Mouse (Mus musculus) C2C12 (cell line): ENCODE results near the gene Slc25a48. TPM values are rescaled to one million over a fixed set of nuclear protein-coding genes. Genes with fewer than 3 reads are reported as not detected.
A peak's percentile ranks its signal among the peaks of the same experiment; 100 is the strongest.

Experiments
- H3K27me3 ChIP-seq: one replicate; pipeline ENCODE4 v1.6.1; 2011; ENCODE audit not compliant: control insufficient read depth, insufficient read depth, insufficient read length
- H3K36me3 ChIP-seq: one replicate; pipeline ENCODE4 v1.6.1; 2011; ENCODE audit not compliant: control insufficient read depth, insufficient read depth
- H3K4me3 ChIP-seq: one replicate; pipeline ENCODE4 v1.5.1; 2011; ENCODE audit warnings: mild to moderate bottlenecking, control low read depth; ENCODE audit not compliant: poor library complexity, insufficient read depth, severe bottlenecking
- H3K79me2 ChIP-seq: one replicate; pipeline ENCODE4 v1.6.1; 2011; ENCODE audit not compliant: control insufficient read depth, insufficient read depth
- H3K79me3 ChIP-seq: one replicate; pipeline ENCODE4 v1.6.1; 2011; ENCODE audit warnings: low read depth, control low read depth
- H3ac ChIP-seq: one replicate; pipeline ENCODE3; 2011; ENCODE audit warnings: low read depth; ENCODE audit not compliant: control insufficient read depth, insufficient read length
- CEBPB ChIP-seq: IDR thresholded peaks from one replicate; pipeline ENCODE4 v1.6.1; 2011; ENCODE audit warnings: low read depth, mild to moderate bottlenecking, control low read depth, moderate library complexity
- CTCF ChIP-seq: IDR thresholded peaks from one replicate; pipeline ENCODE4 v1.5.1; 2011; ENCODE audit not compliant: control insufficient read depth, insufficient read depth, insufficient read length
- FOSL1 ChIP-seq: IDR thresholded peaks from one replicate; pipeline ENCODE4 v1.8.0; 2011; ENCODE audit warnings: mild to moderate bottlenecking, low read length; ENCODE audit not compliant: poor library complexity, insufficient read depth, severe bottlenecking
- MAX ChIP-seq: IDR thresholded peaks from one replicate; pipeline ENCODE4 v1.6.1; 2011; ENCODE audit warnings: mild to moderate bottlenecking, control low read depth
- MYOD1 ChIP-seq: IDR thresholded peaks from one replicate; pipeline ENCODE4 v1.6.1; 2011; ENCODE audit warnings: low read depth; ENCODE audit not compliant: control insufficient read depth, insufficient read length
- MYOG ChIP-seq: IDR thresholded peaks from one replicate; pipeline ENCODE4 v1.6.1; 2011; ENCODE audit not compliant: control insufficient read depth, insufficient read length; ENCODE audit errors: extremely low read depth
- USF1 ChIP-seq: IDR thresholded peaks from one replicate; pipeline ENCODE4 v1.6.1; 2011; ENCODE audit warnings: low read depth, mild to moderate bottlenecking, control low read depth, moderate library complexity
- polyA plus RNA-seq: library from polyadenylated mRNA; unstranded; fragments of >200 nt; fragmentation: generic; extraction: Trizol; gene quantifications from one replicate; pipeline ENCODE4 v1.2.1, GENCODE M21; 2012; ENCODE audit warnings: missing spikeins

Slc25a48 gene
- polyA plus RNA-seq, 1 experiment, result 0.05 TPM

DNA sequence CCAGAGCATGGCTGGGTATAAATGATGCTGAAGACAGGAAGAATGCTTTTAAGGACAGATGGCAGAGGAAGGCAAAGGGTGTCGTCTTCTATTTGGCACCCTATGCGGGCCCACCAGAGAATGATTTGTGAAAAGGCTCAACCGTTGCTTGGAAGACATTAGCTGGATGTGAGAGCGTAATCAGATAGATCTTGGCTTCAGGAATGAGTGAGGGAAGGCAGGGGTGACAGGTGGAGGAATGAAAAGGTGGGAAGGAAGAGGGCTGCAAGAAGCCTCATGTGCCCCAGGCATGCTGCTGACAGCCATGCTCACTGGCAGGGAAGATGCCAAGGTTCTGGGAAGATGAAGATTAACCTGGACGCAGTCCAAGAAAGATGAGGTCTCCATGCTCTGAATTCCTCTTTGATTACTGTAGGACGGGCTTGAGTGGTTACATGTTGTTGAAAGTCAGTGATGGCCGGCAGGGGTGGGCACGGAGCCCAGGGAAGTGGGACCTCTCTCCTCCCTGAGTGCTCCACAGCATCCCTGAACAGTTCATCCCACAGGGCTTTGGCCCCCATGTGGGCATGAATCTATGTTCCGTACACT is 25.8 kb upstream of the Slc25a48 start:
- no peaks in the 10 kb centered on the region for H3K36me3 ChIP-seq
- no peaks in the 10 kb centered on the region for H3K79me3 ChIP-seq
- H3K4me3 ChIP-seq, result no peak overlapping the region
- no peak for TF ChIP-seq MAX
- no peak for TF ChIP-seq FOSL1
- no peak overlapping the region for H3ac ChIP-seq
- H3K79me2 ChIP-seq, result no peaks in the 10 kb centered on the region
- H3K27me3 ChIP-seq, result peaks cover 3% of the 10 kb centered on the region

- H3K79me3 ChIP-seq, result no peaks in the 10 kb centered on the region
- H3K79me2 ChIP-seq, result no peaks in the 10 kb centered on the region
These were observed 19.3 kb upstream of the Slc25a48 start for GRCm38 (mm10) chr13:56418685-56419483.

GRCm38 (mm10) chr13:56419538-56419937 is 18.6 kb upstream of the Slc25a48 start:
- Histone ChIP-seq H3K79me3 (no peaks in the 10 kb centered on the region), H3K4me3 (no peak overlapping the region), H3K27me3 (peaks cover 10% of the 10 kb centered on the region), H3K79me2 (no peaks in the 10 kb centered on the region), H3ac (no peak overlapping the region), H3K36me3 (no peaks in the 10 kb centered on the region)
- no peak for TF ChIP-seq MYOG
- no peak for TF ChIP-seq MAX
- TF ChIP-seq MYOD1, result no peak
- no peak for TF ChIP-seq CTCF

More at GRCm38 (mm10) chr13:56418685-56419483, 19.3 kb upstream of the Slc25a48 start:
- Histone ChIP-seq H3K27me3 (peaks cover 10% of the 10 kb centered on the region), H3ac (no peak overlapping the region), H3K4me3 (no peak overlapping the region), H3K36me3 (no peaks in the 10 kb centered on the region)
- TF ChIP-seq CEBPB, result no peak

DNA sequence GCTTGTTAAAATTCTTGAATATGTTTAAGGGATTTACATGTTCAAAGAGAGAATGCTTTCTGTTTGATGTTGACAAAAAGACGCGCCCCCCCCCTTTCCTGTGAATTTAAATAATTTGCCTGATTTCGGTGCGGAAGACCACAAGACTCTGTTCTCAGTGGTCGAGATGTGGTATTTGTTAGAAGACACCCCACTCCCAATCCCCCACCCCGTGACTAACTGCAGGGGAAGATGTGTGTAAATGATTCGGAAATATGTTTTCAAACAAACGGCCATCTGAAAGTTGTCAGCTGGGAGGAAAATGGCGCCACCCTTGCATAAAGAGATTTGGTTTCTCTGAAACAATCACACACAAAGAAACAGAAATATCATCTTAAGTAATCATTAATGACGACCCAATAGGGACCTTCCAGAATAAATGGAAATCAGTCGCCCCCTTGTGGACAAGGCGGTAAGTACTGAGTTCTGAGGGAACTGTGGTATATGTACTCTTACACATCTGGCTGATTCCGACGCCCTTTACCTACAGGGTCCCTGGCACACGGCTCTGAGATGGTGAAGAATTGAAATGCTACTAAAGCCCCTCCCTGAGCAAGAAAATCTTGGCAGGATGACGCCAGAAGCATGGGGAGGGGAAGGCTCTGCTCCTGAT is 16.0 kb upstream of the Slc25a48 start:
- H3ac ChIP-seq, result no peak overlapping the region
- peaks cover 16% of the 10 kb centered on the region for H3K27me3 ChIP-seq
- no peaks in the 10 kb centered on the region for H3K79me2 ChIP-seq
- no peaks in the 10 kb centered on the region for H3K36me3 ChIP-seq
- no peak overlapping the region for H3K4me3 ChIP-seq
- TF ChIP-seq CTCF (peak; percentile 1), MAX (no peak), MYOD1 (no peak)
- H3K79me3 ChIP-seq, result no peaks in the 10 kb centered on the region

GRCm38 (mm10) chr13:56425931-56426330 is 12.2 kb upstream of the Slc25a48 start:
- no peak overlapping the region for H3ac ChIP-seq
- no peak overlapping the region for H3K4me3 ChIP-seq
- no peaks in the 10 kb centered on the region for H3K79me3 ChIP-seq
- no peaks in the 10 kb centered on the region for H3K36me3 ChIP-seq
- peaks cover 10% of the 10 kb centered on the region for H3K27me3 ChIP-seq
- no peaks in the 10 kb centered on the region for H3K79me2 ChIP-seq
- TF ChIP-seq CEBPB (peak; percentile 23), MYOD1 (no peak)

DNA sequence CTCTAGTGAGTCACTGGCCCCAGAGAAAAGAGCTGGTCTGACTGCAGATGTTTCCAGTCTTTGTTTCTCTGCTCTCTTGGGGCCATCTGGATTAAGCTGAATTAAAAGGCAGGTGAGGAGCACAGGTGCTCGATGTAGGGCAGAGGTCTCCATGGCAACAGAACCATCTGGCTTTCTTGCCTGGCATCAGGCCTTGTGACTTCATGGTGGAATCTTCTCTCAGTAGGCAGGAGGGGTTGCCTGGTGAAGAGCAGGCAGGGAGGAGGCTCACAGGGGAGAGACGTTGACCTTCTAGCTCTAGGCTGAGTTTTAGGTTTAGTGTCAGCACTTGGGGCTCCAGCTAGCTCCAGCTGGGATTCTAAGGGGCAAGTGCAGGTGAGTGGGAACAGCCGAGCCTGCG is 11.8 kb upstream of the Slc25a48 start, which contains the start of gene Gm3045:
Gene Gm3045 (plus strand): TSS at position 230 of the 400 bp plus-strand sequence.
- no peaks in the 10 kb centered on the region for H3K79me2 ChIP-seq
- TF ChIP-seq FOSL1 (no peak), CEBPB (no peak), USF1 (no peak), MYOD1 (no peak), CTCF (no peak), MAX (no peak), MYOG (no peak)
- H3K4me3 ChIP-seq, result no peak within 1 kb of the TSS
- H3K27me3 ChIP-seq, result peaks cover 10% of the 10 kb centered on the region
- H3K79me3 ChIP-seq, result no peaks in the 10 kb centered on the region
- no peak within 1 kb of the TSS for H3ac ChIP-seq
- no peaks in the 10 kb centered on the region for H3K36me3 ChIP-seq
